Mouse (Mus musculus) layer of hippocampus, adult 8-10 months (tissue): Measurements from ENCODE around the gene Suv39h2. TPM values are rescaled to one million over a fixed set of nuclear protein-coding genes. Genes with fewer than 3 reads are reported as not detected.
A peak's percentile ranks its signal among the peaks of the same experiment; 100 is the strongest.

Experiments used
- DNase-seq, 2 experiments: peaks; one replicate each; pipeline ENCODE4 v3.0.0; 2022; ENCODE audit warnings: low spot score in 2 of 2
- total RNA-seq, 4 experiments: library from RNA; stranded (reverse); gene quantifications; 2 replicates each; pipeline ENCODE4 v1.2.4; 2022

Gene Suv39h2
- total RNA-seq, 4 experiments from 2014 or later, result 3.1 to 3.8 (median 3.6) TPM

DNA sequence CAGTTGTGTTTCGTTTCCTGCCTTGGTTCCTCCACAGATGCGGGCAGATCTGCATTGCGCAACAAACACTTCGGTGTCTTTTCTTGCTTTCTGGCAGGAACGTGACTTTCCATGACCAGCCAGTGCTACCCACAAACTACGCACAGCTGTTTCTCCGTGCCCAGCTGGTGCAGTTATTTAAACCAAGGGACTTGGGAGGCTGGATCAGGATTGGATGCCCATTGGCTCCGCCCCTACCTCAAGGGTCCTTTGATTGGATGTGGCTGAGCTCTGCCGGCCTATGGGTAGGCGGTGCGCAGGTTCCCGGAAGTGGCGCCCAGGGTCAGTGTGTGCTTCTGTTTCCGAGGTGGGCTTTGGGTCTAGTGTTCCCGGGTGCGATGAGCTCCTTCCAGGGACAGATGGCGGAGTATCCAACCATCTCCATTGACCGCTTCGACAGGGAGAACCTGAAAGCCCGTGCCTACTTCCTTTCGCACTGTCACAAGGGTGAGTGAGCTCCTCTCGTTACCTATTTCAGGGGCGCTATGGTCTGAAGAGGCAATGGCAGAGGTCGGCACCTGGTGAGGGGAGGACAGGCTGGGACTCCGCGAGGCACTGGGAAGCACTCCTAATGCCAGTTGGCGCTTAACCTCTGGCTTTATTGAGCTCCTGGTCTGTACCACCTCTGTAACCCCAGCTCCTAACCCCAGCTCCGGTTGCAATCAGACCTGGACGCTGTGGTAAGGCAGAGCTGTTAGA is 50.8 kb downstream of the Suv39h2 start, which contains the start of gene Dclre1c:
TSS of gene Dclre1c (plus strand) at position 291 of the 738 bp plus-strand sequence.
- DNase-seq, result peak; percentile 88 to 91

DNA sequence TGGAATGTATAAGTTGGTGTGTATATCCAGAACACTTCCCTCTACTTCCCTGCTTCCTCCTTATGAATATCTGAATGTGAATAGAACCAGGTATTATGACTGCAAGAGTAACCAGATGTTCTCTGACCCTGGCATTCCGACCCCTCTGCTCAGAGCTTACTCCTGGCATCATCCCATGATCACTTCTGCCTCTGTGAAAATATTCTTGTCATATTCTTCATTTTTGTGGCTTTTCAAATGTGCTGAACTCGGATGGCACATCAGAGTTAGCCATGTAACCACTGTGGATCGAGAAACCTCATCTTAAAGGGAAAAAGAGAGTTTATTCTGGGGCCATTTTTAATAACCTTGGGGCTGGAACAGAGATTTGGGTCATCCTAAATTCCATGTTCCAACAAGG is 52.3 kb downstream of the Suv39h2 start, which contains the start of gene Meig1:
TSS of gene Meig1 (minus strand) at position 101 of the 400 bp plus-strand sequence.
- no peak for DNase-seq

DNA sequence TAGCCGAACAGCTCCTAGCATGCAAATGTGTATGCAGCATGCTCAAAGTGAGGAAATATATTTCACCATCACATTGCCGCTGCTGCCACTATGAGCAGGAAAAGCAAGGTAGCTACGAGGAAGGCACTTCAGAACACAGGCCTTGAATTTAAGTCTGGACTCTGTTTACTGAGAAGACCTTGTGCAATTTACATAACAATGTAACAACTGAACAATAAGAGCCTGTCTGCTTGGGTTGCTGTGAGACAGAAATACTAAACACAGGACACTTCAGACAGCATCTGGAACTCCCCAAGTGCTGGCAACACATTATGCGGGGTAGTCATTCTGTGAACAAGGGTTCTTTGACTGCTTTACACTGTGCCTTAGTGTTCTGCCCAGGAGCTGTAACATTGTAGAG is 54.7 kb downstream of the Suv39h2 start:
- DNase-seq, result peak in 1 of 2 experiments; percentile 34

DNA sequence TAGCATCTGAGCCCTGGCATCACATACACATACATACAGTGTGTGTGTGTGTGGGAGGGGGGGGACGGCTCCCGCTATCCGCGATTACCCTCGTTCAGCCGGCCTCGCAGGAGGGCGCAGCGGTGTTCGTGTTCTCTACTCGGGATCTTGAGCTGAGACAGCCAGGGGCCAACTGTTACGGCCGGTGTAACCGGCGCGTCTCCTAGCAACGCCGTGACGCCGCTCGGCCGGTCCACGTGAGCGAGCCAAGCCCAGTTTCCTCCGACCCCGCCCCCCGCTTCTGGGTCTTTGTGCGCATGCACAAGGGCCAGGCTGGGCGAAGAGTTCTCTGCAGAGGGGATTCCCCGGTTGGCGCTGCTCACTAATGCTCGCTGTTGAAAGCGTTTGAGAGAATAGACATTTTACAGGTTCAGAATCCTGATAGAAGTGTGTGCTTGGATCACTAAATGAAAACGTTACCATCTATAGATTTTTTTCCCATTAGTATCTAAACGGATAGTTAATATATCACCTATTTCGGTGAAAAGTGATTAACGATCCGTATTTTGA is 55.9 kb downstream of the Suv39h2 start:
- DNase-seq, result peak; percentile 90 to 95

DNA sequence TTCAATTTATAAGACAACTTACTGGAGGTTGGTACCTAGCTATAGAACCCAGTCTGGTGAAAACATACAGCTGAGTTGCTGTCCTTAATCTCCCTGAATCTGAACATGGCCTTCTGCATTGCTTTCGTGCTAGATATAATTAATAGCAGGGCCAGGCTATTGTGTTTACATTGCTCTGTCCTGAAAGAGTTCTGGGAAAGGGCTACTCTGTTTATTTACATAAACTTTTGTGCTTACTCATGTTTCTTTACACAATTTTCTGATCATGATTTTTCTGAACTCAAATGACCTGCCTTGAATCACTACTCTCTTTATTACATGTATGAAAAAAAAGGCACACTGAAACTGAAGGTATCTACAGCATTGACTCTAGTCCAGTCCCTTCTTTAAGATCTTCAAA is 59.2 kb downstream of the Suv39h2 start:
- DNase-seq, result no peak

DNA sequence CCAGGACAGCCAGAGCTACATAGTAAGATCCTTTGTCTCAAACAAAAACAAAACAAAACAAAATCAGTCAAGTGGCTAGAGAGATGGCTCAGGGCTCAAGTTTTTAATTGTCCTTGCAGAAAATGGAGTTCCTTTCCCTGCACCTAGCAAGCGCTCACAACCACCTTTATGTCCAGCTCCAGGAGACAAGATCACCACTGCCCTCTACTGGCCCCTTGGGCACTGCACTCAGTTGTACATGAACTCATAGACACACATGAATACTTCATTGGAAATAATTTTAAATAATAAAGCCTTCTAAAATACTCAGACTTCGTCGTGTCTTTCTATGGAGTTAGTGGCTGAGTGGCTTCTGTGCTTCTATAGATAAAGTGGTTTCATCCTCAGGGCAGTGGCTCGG is 60.6 kb downstream of the Suv39h2 start:
- peak in 1 of 2 experiments; percentile 62 for DNase-seq

DNA sequence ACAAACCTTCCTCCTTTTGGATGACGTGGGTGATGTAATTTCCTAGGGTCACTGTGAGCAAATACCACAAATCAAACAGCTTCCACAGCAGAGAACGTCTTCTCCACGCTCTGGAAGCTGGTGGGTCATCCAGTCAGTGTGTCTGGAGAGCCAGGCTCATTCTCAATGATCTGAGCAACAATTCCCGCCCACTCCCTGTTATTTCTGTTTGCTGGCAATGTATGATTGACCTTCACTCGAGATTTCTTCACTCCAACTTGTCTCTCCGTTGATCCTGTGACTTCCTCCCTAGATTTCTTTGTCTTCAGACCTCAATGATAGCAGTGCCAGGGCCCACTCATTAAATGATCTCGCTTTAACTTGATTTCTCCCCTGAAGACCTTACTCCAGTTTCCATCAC is 67.1 kb downstream of the Suv39h2 start:
- no peak for DNase-seq

DNA sequence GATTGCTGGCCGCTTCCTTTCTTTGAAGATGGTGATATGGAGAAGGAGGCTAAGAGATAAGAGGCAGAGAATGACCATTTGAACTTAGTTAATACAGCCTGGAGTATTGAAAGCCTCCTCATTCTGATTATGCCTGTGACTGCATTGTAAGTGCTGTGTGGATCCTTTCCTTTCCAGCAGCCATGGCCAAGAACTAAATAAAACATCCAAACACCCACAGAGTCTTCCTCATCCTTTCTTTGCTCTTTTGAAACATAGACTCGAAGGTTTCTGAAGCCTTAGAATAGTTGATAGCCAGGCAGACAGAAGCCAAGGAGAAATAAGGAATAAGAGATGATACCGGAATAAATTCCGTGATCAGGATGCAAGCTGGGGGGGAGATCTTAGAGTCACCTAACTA is 68.8 kb downstream of the Suv39h2 start:
- no peak for DNase-seq

Other genes starting within 250 kb of the Suv39h2 start
- gene Nmt2, start 190.8 kb downstream of the Suv39h2 start, total RNA-seq, result 10 to 100 TPM; 80.8 to 96.6 (median 88.5) TPM
- gene Rpp38, start 142.4 kb downstream of the Suv39h2 start, total RNA-seq, result 10 to 100 TPM in 2 of 4 experiments, 1 to 10 TPM in 2; 8.3 to 14.4 (median 10.2) TPM
- 1 to 10 TPM in 3 of 4 experiments, under 1 TPM in 1; 0.68 to 2.0 (median 1.4) TPM for gene Acbd7, start 138.9 kb downstream of the Suv39h2 start, total RNA-seq
- gene Olah, start 77.8 kb downstream of the Suv39h2 start, total RNA-seq, result not detected
- gene Meig1, start 52.4 kb downstream of the Suv39h2 start, total RNA-seq, result 1 to 10 TPM; 3.3 to 6.4 (median 4.4) TPM
- gene Dclre1c, start 50.9 kb downstream of the Suv39h2 start, total RNA-seq, result 10 to 100 TPM; 10.6 to 18.3 (median 15.4) TPM
- 1 to 10 TPM; 5.3 to 7.3 (median 5.8) TPM for gene Gm45902, start 37.8 kb upstream of the Suv39h2 start, total RNA-seq
- gene Hspa14, start 37.8 kb upstream of the Suv39h2 start, total RNA-seq, result 10 to 100 TPM; 47.6 to 56.3 (median 53.0) TPM
- gene Cdnf, start 38.0 kb upstream of the Suv39h2 start, total RNA-seq, result 1 to 10 TPM in 2 of 4 experiments, under 1 TPM in 2; 0.83 to 3.2 (median 1.2) TPM
- 10 to 100 TPM; 11.5 to 17.4 (median 13.9) TPM for gene Fam107b, start 95.5 kb upstream of the Suv39h2 start, total RNA-seq